Mouse (Mus musculus) liver, embryonic 14.5 days (tissue): Measurements from ENCODE around the gene Cdc42ep2. TPM values are rescaled to one million over a fixed set of nuclear protein-coding genes. Genes with fewer than 3 reads are reported as not detected.

Source experiments
- ATAC-seq: fragments of 200-750 bp; cut with Nextera tagmentation; 2 replicates; pipeline ENCODE4 v1.8.0; 2017; ENCODE audit warnings: moderate number of reproducible peaks, mild to moderate bottlenecking, moderate library complexity; ENCODE audit not compliant: insufficient read depth
- DNase-seq, 3 experiments: peaks; one replicate each; pipeline ENCODE4 v3.0.0-alpha.2; 2012 to 2013; ENCODE audit warnings: low read depth in 3 of 3, low spot score in 3 of 3
- H3K27ac ChIP-seq: fragments of 300-500 bp; sonication (generic); 2 replicates; pipeline ENCODE4 v1.5.1; 2014; ENCODE audit warnings: moderate library complexity, mild to moderate bottlenecking, control low read depth, inconsistent platforms
- H3K27me3 ChIP-seq: fragments of 300-500 bp; sonication (generic); 2 replicates; pipeline ENCODE4 v1.6.1; 2014; ENCODE audit warnings: mild to moderate bottlenecking, low read length, moderate library complexity; ENCODE audit not compliant: control insufficient read depth, insufficient read depth
- H3K36me3 ChIP-seq: fragments of 300-500 bp; sonication (generic); replicated peaks from 2 replicates; pipeline ENCODE4 v1.6.1; 2014; ENCODE audit warnings: low read depth; ENCODE audit not compliant: control insufficient read depth, insufficient read depth
- H3K4me1 ChIP-seq, 2 experiments: fragments of 200-500 bp in 1 of 2; fragments of 300-500 bp in 1 of 2; sonication (generic) in 1 of 2; replicated peaks; 2 replicates each; pipeline ENCODE4 v1.6.1; 2012 to 2014; ENCODE audit warnings: antibody characterized with exemption in 1 of 2, inconsistent platforms in 1 of 2, low read length in 1 of 2; ENCODE audit not compliant: control insufficient read depth in 2 of 2, insufficient read depth in 2 of 2
- H3K4me2 ChIP-seq: fragments of 300-500 bp; sonication (generic); 2 replicates; pipeline ENCODE4 v1.6.1; 2014; ENCODE audit warnings: low read depth, mild to moderate bottlenecking, control low read depth, moderate library complexity
- H3K4me3 ChIP-seq, 2 experiments: fragments of 200-500 bp in 1 of 2; fragments of 300-500 bp in 1 of 2; sonication (generic) in 1 of 2; 2 replicates each; pipeline ENCODE4 v1.5.1; 2012 to 2014; ENCODE audit warnings: low read depth in 2 of 2, low read length in 2 of 2, mild to moderate bottlenecking in 2 of 2, control low read depth in 1 of 2, inconsistent platforms in 1 of 2, moderate library complexity in 1 of 2; ENCODE audit not compliant: insufficient read depth in 1 of 2
- H3K9ac ChIP-seq: fragments of 300-500 bp; sonication (generic); replicated peaks from 2 replicates; pipeline ENCODE4 v1.6.1; 2014; ENCODE audit warnings: mild to moderate bottlenecking, control low read depth, moderate library complexity
- H3K9me3 ChIP-seq: fragments of 300-500 bp; sonication (generic); 2 replicates; pipeline ENCODE4 v1.6.1; 2016; ENCODE audit warnings: low read length, mixed read lengths; ENCODE audit not compliant: control insufficient read depth
- CTCF ChIP-seq: IDR thresholded peaks from 2 replicates; pipeline ENCODE4 v1.5.1; 2016; ENCODE audit warnings: antibody characterized with exemption, low read depth, control low read depth
- EP300 ChIP-seq: IDR thresholded peaks from 2 replicates; pipeline ENCODE4 v1.6.1; 2016; ENCODE audit warnings: antibody characterized with exemption, low read depth
- WGBS: fragments of 180-500 bp; shearing (Covaris S2); extraction: QIAGEN DNeasy Blood & Tissue Kit; methylation state at CpG from one replicate; pipeline ENCODE4 v1.1.7; 2014; ENCODE audit not compliant: insufficient replicate concordance; 5-methylcytosine and 5-hydroxymethylcytosine counted together
- polyA plus RNA-seq, 2 experiments: library from polyadenylated mRNA; depleted of rRNA in 1 of 2; stranded (reverse) in 1 of 2; unstranded in 1 of 2; fragments of >200 nt; fragmentation: Nextera tagmentation in 1 of 2; extraction: Ambion mirVana in 1 of 2; gene quantifications; 2 replicates each; pipeline versions ENCODE4 v1.2.1 to v1.2.3; 2012 to 2014

The Cdc42ep2 gene
- polyA plus RNA-seq, 2 experiments: 2.1 to 2.2 TPM

DNA sequence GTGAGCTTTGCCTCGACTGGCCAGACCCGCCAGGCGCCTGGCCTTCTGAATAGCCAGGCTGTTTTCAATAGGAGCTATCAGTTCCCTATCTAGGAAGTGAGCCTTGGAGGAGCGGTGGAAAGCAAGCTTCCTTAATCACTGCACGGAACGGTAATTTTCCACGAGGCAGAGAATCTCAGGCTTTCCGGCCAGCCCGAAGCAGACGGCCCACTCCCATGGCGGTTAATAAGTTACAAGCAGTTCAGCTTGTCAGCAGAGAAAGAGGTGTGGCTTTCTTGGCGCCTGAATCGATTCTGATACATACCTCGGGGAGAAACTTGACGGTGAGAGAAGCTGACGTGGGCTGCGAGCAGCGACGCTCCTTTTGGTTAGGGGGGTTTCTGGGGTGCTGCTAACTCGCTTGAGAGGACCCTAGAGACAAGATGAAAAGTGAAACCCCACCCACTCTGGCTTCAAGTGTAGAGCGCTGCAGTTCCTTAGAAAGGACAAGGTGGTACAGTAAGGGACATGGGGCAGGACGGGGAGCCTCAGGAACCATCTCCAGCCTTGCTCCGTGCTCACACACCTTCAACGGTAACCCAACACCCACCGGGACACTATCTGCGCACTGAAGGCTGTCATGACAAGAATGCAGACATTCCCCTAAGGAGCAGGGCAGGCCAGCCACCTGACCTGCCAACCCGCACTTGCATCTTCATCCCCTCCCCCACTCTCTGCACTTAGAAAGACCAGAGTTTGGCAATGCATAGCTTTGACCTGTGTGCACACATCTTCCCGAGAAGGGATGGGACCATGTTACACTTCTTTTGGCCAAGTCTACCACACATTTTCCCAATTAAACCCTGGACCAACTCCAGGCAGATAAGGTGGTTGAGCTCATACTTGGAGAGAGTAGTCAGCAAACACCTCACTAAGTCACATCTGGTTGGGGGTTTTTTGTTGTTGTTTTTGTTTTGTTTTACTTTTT, 31.4 kb upstream of the Cdc42ep2 start:
- WGBS: 77% methylated on average over 28 of the region's 28 CpGs
- no peak for DNase-seq
- no peak overlapping the region for H3K4me3 ChIP-seq
- H3K4me1 ChIP-seq: peaks cover 0 to 2% of the 10 kb centered on the region in 2 experiments; a peak in 2 of 4 replicates
- H3K27ac ChIP-seq: no peak overlapping the region
- no peaks in the 10 kb centered on the region for H3K27me3 ChIP-seq
- no peak for TF ChIP-seq CTCF
- no peak for TF ChIP-seq EP300
- H3K9me3 ChIP-seq: no peaks in the 10 kb centered on the region
- peaks cover 90% of the 10 kb centered on the region for H3K36me3 ChIP-seq
- H3K4me2 ChIP-seq: peak overlapping the region; percentile 29
- no peak for ATAC-seq
- no peak overlapping the region for H3K9ac ChIP-seq

DNA sequence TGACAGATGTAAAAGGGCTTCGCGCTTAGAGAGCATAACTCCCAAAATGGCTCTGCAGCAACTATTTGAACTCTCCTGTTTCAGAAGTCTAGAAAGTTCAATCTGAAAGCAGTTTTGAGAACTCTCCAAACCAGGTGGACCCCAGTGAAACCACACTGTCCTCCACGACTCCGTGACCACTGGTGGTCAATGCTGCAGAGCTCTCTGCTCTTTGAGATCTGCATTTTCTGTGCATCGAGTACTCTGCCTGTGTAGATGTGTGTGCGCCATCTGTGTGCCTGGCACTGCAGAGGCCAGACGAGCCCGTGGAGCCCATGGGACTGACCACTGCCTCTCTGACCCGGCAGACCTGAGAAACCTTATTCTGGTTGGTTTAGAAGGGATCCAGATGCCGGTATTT, 30.3 kb upstream of the Cdc42ep2 start:
- H3K4me3 ChIP-seq: no peak overlapping the region
- ATAC-seq (no peak), DNase-seq (no peak)
- H3K9ac ChIP-seq: no peak overlapping the region
- 90% methylated on average over 10 of the region's 10 CpGs for WGBS
- TF ChIP-seq EP300: no peak
- TF ChIP-seq CTCF: no peak
- no peak overlapping the region for H3K4me2 ChIP-seq
- H3K4me1 ChIP-seq: peaks cover 0 to 2% of the 10 kb centered on the region in 2 experiments; a peak in 2 of 4 replicates
- no peaks in the 10 kb centered on the region for H3K9me3 ChIP-seq
- no peak overlapping the region for H3K27ac ChIP-seq
- H3K36me3 ChIP-seq: peaks cover 93% of the 10 kb centered on the region
- no peaks in the 10 kb centered on the region for H3K27me3 ChIP-seq

DNA sequence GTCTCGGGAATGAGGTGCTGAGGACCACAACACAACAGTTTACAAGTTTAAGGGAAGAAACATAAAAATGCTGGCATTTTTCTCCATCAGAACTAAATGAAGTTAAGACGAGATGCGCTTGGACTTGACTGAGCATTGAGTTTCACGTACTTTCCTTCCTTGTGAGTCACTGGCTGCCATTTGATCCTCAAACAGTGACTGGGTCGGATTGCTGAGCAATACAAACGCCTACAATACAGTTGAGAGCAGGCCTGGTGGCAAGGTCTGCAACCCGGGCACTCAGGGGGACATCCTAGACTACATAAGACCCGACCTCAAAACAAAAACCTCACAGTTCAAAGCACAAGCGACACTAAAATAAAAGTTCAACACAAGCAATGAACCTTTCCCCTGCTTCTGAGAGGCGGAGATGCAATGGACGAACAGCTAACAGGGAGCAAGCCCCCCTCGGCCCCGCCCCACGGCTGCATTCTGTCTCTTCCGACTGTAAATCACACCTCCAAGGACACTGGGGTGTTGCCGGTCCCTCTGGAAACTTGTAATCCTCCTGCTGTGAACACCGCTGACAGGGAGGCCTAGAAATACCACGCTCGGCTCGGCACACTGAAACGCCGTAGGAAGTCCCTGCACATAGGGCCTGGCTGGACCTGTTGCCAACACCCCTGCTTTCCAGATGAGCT, 29.6 kb upstream of the Cdc42ep2 start:
- ATAC-seq (no peak), DNase-seq (no peak)
- Histone ChIP-seq H3K9me3 (no peaks in the 10 kb centered on the region), H3K4me3 (no peak overlapping the region), H3K9ac (no peak overlapping the region), H3K4me2 (no peak overlapping the region), H3K4me1 (peaks cover 0 to 2% of the 10 kb centered on the region in 2 experiments; a peak in 2 of 4 replicates), H3K27me3 (no peaks in the 10 kb centered on the region), H3K36me3 (peaks cover 90% of the 10 kb centered on the region), H3K27ac (no peak overlapping the region)
- TF ChIP-seq CTCF (no peak), EP300 (no peak)
- 85% methylated on average over 22 of the region's 22 CpGs for WGBS

DNA sequence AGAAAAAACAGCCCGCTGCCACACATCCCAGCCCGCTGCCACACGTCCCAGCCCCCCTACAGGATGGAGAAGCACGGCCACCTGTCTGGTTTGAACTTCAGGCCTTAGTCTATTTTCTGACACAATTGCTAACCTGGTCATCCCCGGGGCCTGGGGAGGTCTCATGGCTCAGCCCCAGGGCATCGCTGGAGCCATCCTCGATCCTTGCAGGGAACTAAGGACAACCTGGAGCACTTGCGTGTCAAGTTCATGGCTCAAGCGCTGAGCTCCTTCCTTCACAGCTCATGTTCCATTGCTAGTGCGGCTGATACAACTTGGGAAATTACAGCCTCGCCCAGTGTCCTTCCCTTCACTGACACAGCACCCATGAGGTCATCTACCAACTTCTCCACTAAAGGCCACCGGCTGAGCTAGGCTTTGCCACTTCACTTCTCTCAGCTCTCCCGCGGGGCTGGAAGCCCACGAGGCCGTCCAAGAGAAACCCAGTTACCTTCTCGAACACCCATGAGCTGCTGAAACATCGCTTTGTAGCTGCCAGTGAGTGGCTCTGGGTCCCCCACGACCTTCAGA, 28.7 kb upstream of the Cdc42ep2 start:
- no peak overlapping the region for H3K4me2 ChIP-seq
- TF ChIP-seq EP300 (no peak), CTCF (no peak)
- peaks cover 90% of the 10 kb centered on the region for H3K36me3 ChIP-seq
- H3K4me1 ChIP-seq: peaks cover 0 to 2% of the 10 kb centered on the region in 2 experiments; a peak in 2 of 4 replicates
- 88% methylated on average over 19 of the region's 19 CpGs for WGBS
- DNase-seq (no peak), ATAC-seq (no peak)
- H3K9ac ChIP-seq: no peak overlapping the region
- H3K27ac ChIP-seq: no peak overlapping the region
- H3K9me3 ChIP-seq: no peaks in the 10 kb centered on the region
- no peaks in the 10 kb centered on the region for H3K27me3 ChIP-seq
- H3K4me3 ChIP-seq: no peak overlapping the region
